Mouse (Mus musculus) liver, embryonic 11.5 days (tissue): ENCODE results near the gene Idi2. TPM values are rescaled to one million over a fixed set of nuclear protein-coding genes. Genes with fewer than 3 reads are reported as not detected.
"Not testable (repeated sequence)": the region's sequence is repeated elsewhere in the genome, so short reads cannot be mapped to it uniquely, and the experiment has no call there.

ENCODE experiments used
- ATAC-seq: fragments of 200-750 bp; cut with Nextera tagmentation; replicated peaks from 2 replicates; pipeline ENCODE4 v1.8.0; 2017; ENCODE audit warnings: moderate number of reproducible peaks, mild to moderate bottlenecking, moderate TSS enrichment, moderate library complexity; ENCODE audit not compliant: low FRiP score
- DNase-seq: peaks from one replicate; pipeline ENCODE4 v3.0.0-alpha.2; 2017; ENCODE audit warnings: low spot score
- H3K27ac ChIP-seq: fragments of 300-500 bp; sonication (generic); 2 replicates; pipeline ENCODE4 v1.5.1; 2014; ENCODE audit warnings: mild to moderate bottlenecking, low read depth, low read length, control low read depth
- H3K27me3 ChIP-seq: fragments of 300-500 bp; sonication (generic); replicated peaks from 2 replicates; pipeline ENCODE4 v1.6.1; 2014; ENCODE audit warnings: low read length, mixed read lengths; ENCODE audit not compliant: control insufficient read depth, insufficient read depth
- H3K36me3 ChIP-seq: fragments of 300-500 bp; sonication (generic); 2 replicates; pipeline ENCODE4 v1.6.1; 2014; ENCODE audit warnings: mild to moderate bottlenecking, low read length, moderate library complexity, mixed read lengths; ENCODE audit not compliant: control insufficient read depth, insufficient read depth
- H3K4me1 ChIP-seq: fragments of 300-500 bp; sonication (generic); replicated peaks from 2 replicates; pipeline ENCODE4 v1.6.1; 2014; ENCODE audit warnings: low read length, mixed read lengths; ENCODE audit not compliant: control insufficient read depth, insufficient read depth
- H3K4me2 ChIP-seq: fragments of 300-500 bp; sonication (generic); 2 replicates; pipeline ENCODE4 v1.6.1; 2014; ENCODE audit warnings: mild to moderate bottlenecking, control low read depth, moderate library complexity
- H3K4me3 ChIP-seq: fragments of 300-500 bp; sonication (generic); 2 replicates; pipeline ENCODE4 v1.5.1; 2014; ENCODE audit warnings: low read depth, low read length, control low read depth
- H3K9ac ChIP-seq: fragments of 300-500 bp; sonication (generic); 2 replicates; pipeline ENCODE4 v1.6.1; 2014; ENCODE audit warnings: low read depth, low read length, control low read depth
- H3K9me3 ChIP-seq: fragments of 300-500 bp; sonication (generic); 2 replicates; pipeline ENCODE4 v1.6.1; 2016; ENCODE audit warnings: low read length, inconsistent platforms, mixed read lengths; ENCODE audit not compliant: control insufficient read depth
- WGBS: fragments of 180-500 bp; shearing (Covaris S2); extraction: QIAGEN DNeasy Blood & Tissue Kit; methylation state at CpG from one replicate; pipeline ENCODE4 v1.1.7; 2014; 5-methylcytosine and 5-hydroxymethylcytosine counted together
- polyA plus RNA-seq: library from polyadenylated mRNA; unstranded; fragments of >200 nt; fragmentation: Nextera tagmentation; extraction: Ambion mirVana; gene quantifications from 2 replicates; pipeline ENCODE4 v1.2.1, GENCODE M21; 2014

Idi2 gene
- polyA plus RNA-seq, 1 experiment from 2014 or later = 0.16 TPM

GRCm38 (mm10) chr13:8955127-8955526 is 2.5 kb downstream of the Idi2 start:
- H3K27ac ChIP-seq, H3K4me1 ChIP-seq, H3K4me3 ChIP-seq, ATAC-seq, H3K4me2 ChIP-seq, H3K9ac ChIP-seq, H3K27me3 ChIP-seq, H3K9me3 ChIP-seq, DNase-seq, H3K36me3 ChIP-seq: not testable (repeated sequence)
- 100% methylated on average over 2 of the region's 2 CpGs for WGBS

GRCm38 (mm10) chr13:8956873-8957272 is 4.2 kb downstream of the Idi2 start:
- not testable (repeated sequence) for H3K4me2 ChIP-seq
- peak; percentile 57 for ATAC-seq

DNA sequence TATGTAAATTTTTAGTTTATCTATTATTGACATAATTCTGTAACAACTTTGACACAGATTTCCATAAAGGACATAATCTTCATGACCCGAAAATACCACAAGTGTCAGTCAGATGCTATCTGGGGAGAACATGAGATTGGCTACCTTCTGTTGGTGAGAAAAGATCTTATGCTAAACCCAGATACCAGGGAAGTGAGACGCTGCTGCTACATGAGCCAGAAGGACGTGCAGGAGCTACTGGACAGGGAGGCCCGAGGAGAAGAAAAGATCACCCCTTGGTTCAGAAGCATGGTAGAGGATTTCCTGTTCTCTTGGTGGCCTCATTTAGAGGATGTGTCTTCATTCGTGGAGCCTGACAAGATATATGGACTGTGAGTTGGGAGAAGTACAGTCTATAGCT is 6.4 kb downstream of the Idi2 start:
- H3K4me2 ChIP-seq, ATAC-seq, H3K9me3 ChIP-seq, H3K27me3 ChIP-seq, H3K36me3 ChIP-seq, H3K27ac ChIP-seq, H3K9ac ChIP-seq, H3K4me1 ChIP-seq, DNase-seq, H3K4me3 ChIP-seq: not testable (repeated sequence)
- WGBS = no CpG with 5 or more reads among the region's 5 CpGs

More at GRCm38 (mm10) chr13:8956873-8957272, 4.2 kb downstream of the Idi2 start:
- not testable (repeated sequence) for H3K9me3 ChIP-seq, H3K27me3 ChIP-seq, DNase-seq, H3K27ac ChIP-seq, H3K4me3 ChIP-seq, H3K4me1 ChIP-seq, H3K9ac ChIP-seq, H3K36me3 ChIP-seq
- WGBS = no CpG with 5 or more reads among the region's 5 CpGs

GRCm38 (mm10) chr13:8959554-8959953 is 6.9 kb downstream of the Idi2 start:
- H3K27ac ChIP-seq = 0 out of 2 replicates have a peak overlapping the region, but pooled peaks have one; percentile 25
- DNase-seq = peak; percentile 35
- 42% methylated on average over 5 of the region's 6 CpGs for WGBS
- not testable (repeated sequence) for H3K9me3 ChIP-seq, H3K4me1 ChIP-seq, H3K4me2 ChIP-seq, H3K36me3 ChIP-seq, H3K27me3 ChIP-seq, H3K9ac ChIP-seq, H3K4me3 ChIP-seq
- ATAC-seq = peak; percentile 91

- 44% methylated on average over 3 of the region's 3 CpGs for WGBS
Measured at GRCm38 (mm10) chr13:8961128-8961888, 8.6 kb downstream of the Idi2 start.

DNA sequence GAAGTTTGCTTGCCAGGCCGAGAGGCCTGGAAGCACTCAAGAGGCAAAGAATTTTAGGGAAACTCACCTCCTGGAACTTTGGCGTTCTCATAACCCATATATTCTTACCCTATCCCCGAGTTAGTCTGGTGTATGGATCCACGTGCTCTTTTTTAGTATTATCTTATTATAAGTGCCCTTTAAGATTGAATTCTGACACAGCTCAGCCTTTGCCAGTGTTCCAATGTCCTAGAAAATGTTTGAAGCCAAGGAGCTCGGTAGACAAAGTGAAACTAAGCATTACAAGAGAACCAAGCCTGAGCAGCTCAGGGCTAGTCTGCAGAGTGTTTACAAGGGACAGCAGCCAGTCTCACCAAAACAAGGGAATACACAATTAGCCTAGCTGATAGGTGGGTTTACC is 9.6 kb downstream of the Idi2 start:
- not testable (repeated sequence) for H3K4me2 ChIP-seq, ATAC-seq, H3K27me3 ChIP-seq, H3K27ac ChIP-seq, H3K4me1 ChIP-seq, DNase-seq, H3K36me3 ChIP-seq, H3K9ac ChIP-seq, H3K9me3 ChIP-seq, H3K4me3 ChIP-seq
- 44% methylated on average over 5 of the region's 5 CpGs for WGBS

More at GRCm38 (mm10) chr13:8961128-8961888, 8.6 kb downstream of the Idi2 start:
- not testable (repeated sequence) for H3K27me3 ChIP-seq, H3K9me3 ChIP-seq, H3K4me1 ChIP-seq, H3K4me2 ChIP-seq, H3K36me3 ChIP-seq, DNase-seq, H3K27ac ChIP-seq, H3K4me3 ChIP-seq, H3K9ac ChIP-seq, ATAC-seq

- Histone ChIP-seq H3K4me1 (no peaks in the 10 kb centered on the region), H3K9me3 (no peaks in the 10 kb centered on the region), H3K27ac (no peak overlapping the region), H3K9ac (no peak overlapping the region), H3K36me3 (peaks cover 20% of the 10 kb centered on the region), H3K27me3 (no peaks in the 10 kb centered on the region), H3K4me3 (no peak overlapping the region), H3K4me2 (no peak overlapping the region)
- 51% methylated on average over 5 of the region's 5 CpGs for WGBS
- ATAC-seq = peak; percentile 79
- no peak for DNase-seq
Measured at GRCm38 (mm10) chr13:8965224-8965623, 12.6 kb downstream of the Idi2 start.

GRCm38 (mm10) chr13:8967742-8968141 is 15.1 kb downstream of the Idi2 start:
- WGBS = 86% methylated on average over 8 of the region's 8 CpGs
- H3K36me3 ChIP-seq = peaks cover 30% of the 10 kb centered on the region

DNA sequence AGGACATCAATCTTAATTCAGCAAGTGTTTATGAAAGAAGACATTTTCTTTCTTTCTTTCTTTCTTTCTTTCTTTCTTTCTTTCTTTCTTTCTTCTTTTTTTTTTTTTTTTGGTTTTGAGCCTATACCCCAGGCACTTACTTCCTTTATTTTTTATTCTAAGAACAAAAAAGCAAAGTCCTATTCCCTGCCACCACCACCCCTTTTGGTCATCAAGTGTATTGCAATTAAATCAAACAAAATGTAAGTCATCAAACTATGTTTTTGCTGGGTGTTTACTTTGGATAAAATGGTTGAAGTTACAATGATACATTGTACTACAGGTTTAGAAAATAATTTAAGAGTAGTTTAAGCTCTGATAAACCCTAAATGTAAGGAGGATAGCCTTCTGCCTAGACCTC is 19.7 kb downstream of the Idi2 start:
- Histone ChIP-seq H3K4me1 (no peaks in the 10 kb centered on the region), H3K27me3 (no peaks in the 10 kb centered on the region), H3K36me3 (peaks cover 63% of the 10 kb centered on the region), H3K4me3 (no peak overlapping the region), H3K4me2 (no peak overlapping the region), H3K9ac (no peak overlapping the region), H3K27ac (no peak overlapping the region), H3K9me3 (no peaks in the 10 kb centered on the region)
- ATAC-seq = no peak
- DNase-seq = no peak

More at GRCm38 (mm10) chr13:8967742-8968141, 15.1 kb downstream of the Idi2 start:
- Histone ChIP-seq H3K4me1 (no peaks in the 10 kb centered on the region), H3K4me3 (no peak overlapping the region), H3K9me3 (no peaks in the 10 kb centered on the region), H3K27me3 (no peaks in the 10 kb centered on the region), H3K27ac (no peak overlapping the region), H3K9ac (no peak overlapping the region), H3K4me2 (no peak overlapping the region)
- no peak for ATAC-seq
- DNase-seq = no peak
